Mouse (Mus musculus) olfactory bulb, adult 2 months (tissue): Measurements from ENCODE around the gene Trappc11. TPM values are rescaled to one million over a fixed set of nuclear protein-coding genes. Genes with fewer than 3 reads are reported as not detected.

ENCODE experiments used
- H3K27ac ChIP-seq: fragments of 200-500 bp; 2 replicates; pipeline ENCODE4 v1.5.1; 2012; ENCODE audit warnings: low read depth, low read length; ENCODE audit not compliant: insufficient read depth
- H3K4me1 ChIP-seq: fragments of 200-500 bp; 2 replicates; pipeline ENCODE4 v1.6.1; 2012; ENCODE audit warnings: low read length; ENCODE audit not compliant: control insufficient read depth, insufficient read depth
- H3K4me3 ChIP-seq: fragments of 200-500 bp; 2 replicates; pipeline ENCODE4 v1.5.1; 2012; ENCODE audit warnings: mild to moderate bottlenecking, low read depth, low read length, moderate library complexity; ENCODE audit not compliant: insufficient read depth
- CTCF ChIP-seq: fragments of 200-500 bp; IDR thresholded peaks from 2 replicates; pipeline ENCODE4 v1.5.1; 2012; ENCODE audit warnings: low read depth, mild to moderate bottlenecking, low read length, moderate library complexity; ENCODE audit not compliant: insufficient read depth
- POLR2A ChIP-seq: fragments of 200-500 bp; IDR thresholded peaks from 2 replicates; pipeline ENCODE4 v1.6.1; 2012; ENCODE audit warnings: mild to moderate bottlenecking, low read depth, low read length, moderate library complexity; ENCODE audit not compliant: insufficient read depth
- WGBS: fragments of 180-500 bp; shearing (Covaris S2); methylation state at CpG from one replicate; pipeline ENCODE4 v1.1.7; 2018; 5-methylcytosine and 5-hydroxymethylcytosine counted together
- polyA plus RNA-seq: library from polyadenylated mRNA; stranded (reverse); fragments of >200 nt; gene quantifications from 2 replicates; pipeline ENCODE4 v1.2.4, GENCODE M21; 2012; ENCODE audit warnings: low replicate concordance; ENCODE audit not compliant: missing spikeins, insufficient read depth, insufficient read length

Gene Trappc11
- polyA plus RNA-seq, 1 experiment = not detected

- no peak overlapping the region for H3K4me3 ChIP-seq
- WGBS = 97% methylated on average over 10 of the region's 10 CpGs
- no peak overlapping the region for H3K27ac ChIP-seq
- H3K4me1 ChIP-seq = no peaks in the 10 kb centered on the region
- TF ChIP-seq POLR2A (no peak), CTCF (no peak)
Measured at GRCm38 (mm10) chr8:47547102-47547501, 13.8 kb upstream of the Trappc11 start.

- WGBS = 94% methylated on average over 5 of the region's 5 CpGs
- no peak overlapping the region for H3K4me3 ChIP-seq
- no peak overlapping the region for H3K27ac ChIP-seq
- H3K4me1 ChIP-seq = peaks cover 2% of the 10 kb centered on the region; the same call in 1 of the 2 replicates
- TF ChIP-seq POLR2A (no peak), CTCF (no peak)
Measured at GRCm38 (mm10) chr8:47544094-47544493, 10.8 kb upstream of the Trappc11 start.

- Histone ChIP-seq H3K4me3 (no peak overlapping the region), H3K27ac (no peak overlapping the region), H3K4me1 (peaks cover 2% of the 10 kb centered on the region; the same call in 1 of the 2 replicates)
- TF ChIP-seq POLR2A (no peak), CTCF (no peak)
- 96% methylated on average over 16 of the region's 16 CpGs for WGBS
Measured at GRCm38 (mm10) chr8:47542746-47543145, 9.5 kb upstream of the Trappc11 start.

- 66% methylated on average over 4 of the region's 4 CpGs for WGBS
- Histone ChIP-seq H3K27ac (no peak overlapping the region), H3K4me3 (no peak overlapping the region), H3K4me1 (peaks cover 2% of the 10 kb centered on the region; the same call in 1 of the 2 replicates)
- TF ChIP-seq CTCF = no peak
- TF ChIP-seq POLR2A = no peak
Measured at GRCm38 (mm10) chr8:47538323-47538722, 5.1 kb upstream of the Trappc11 start.

GRCm38 (mm10) chr8:47528094-47528493 is 5.2 kb downstream of the Trappc11 start:
- Histone ChIP-seq H3K27ac (no peak overlapping the region), H3K4me1 (peaks cover 2% of the 10 kb centered on the region; the same call in 1 of the 2 replicates), H3K4me3 (no peak overlapping the region)
- TF ChIP-seq CTCF (no peak), POLR2A (no peak)
- WGBS = 91% methylated on average over 1 of the region's 1 CpGs

- Histone ChIP-seq H3K4me3 (no peak overlapping the region), H3K4me1 (no peaks in the 10 kb centered on the region), H3K27ac (no peak overlapping the region)
- WGBS = 95% methylated on average over 15 of the region's 15 CpGs
- TF ChIP-seq POLR2A (no peak), CTCF (no peak)
Measured at GRCm38 (mm10) chr8:47513601-47514000, 19.7 kb downstream of the Trappc11 start.

GRCm38 (mm10) chr8:47510930-47511329 is 22.3 kb downstream of the Trappc11 start:
- no peak overlapping the region for H3K4me3 ChIP-seq
- no peak overlapping the region for H3K27ac ChIP-seq
- no peak for TF ChIP-seq POLR2A
- no peak for TF ChIP-seq CTCF
- WGBS = 90% methylated on average over 9 of the region's 9 CpGs
- no peaks in the 10 kb centered on the region for H3K4me1 ChIP-seq

- 85% methylated on average over 12 of the region's 12 CpGs for WGBS
- H3K4me1 ChIP-seq = peaks cover 3% of the 10 kb centered on the region; the same call in 1 of the 2 replicates
- no peak overlapping the region for H3K27ac ChIP-seq
- no peak for TF ChIP-seq POLR2A
- no peak for TF ChIP-seq CTCF
- H3K4me3 ChIP-seq = no peak overlapping the region
Measured at GRCm38 (mm10) chr8:47505431-47505830, 27.8 kb downstream of the Trappc11 start.

- WGBS = 96% methylated on average over 13 of the region's 13 CpGs
- Histone ChIP-seq H3K4me3 (no peak overlapping the region), H3K27ac (no peak overlapping the region), H3K4me1 (peaks cover 3% of the 10 kb centered on the region; the same call in 1 of the 2 replicates)
- no peak for TF ChIP-seq CTCF
- no peak for TF ChIP-seq POLR2A
Measured at GRCm38 (mm10) chr8:47502546-47502945, 30.7 kb downstream of the Trappc11 start.

GRCm38 (mm10) chr8:47501994-47502393 is 31.3 kb downstream of the Trappc11 start:
- Histone ChIP-seq H3K4me3 (no peak overlapping the region), H3K27ac (no peak overlapping the region), H3K4me1 (peaks cover 3% of the 10 kb centered on the region; the same call in 1 of the 2 replicates)
- no peak for TF ChIP-seq POLR2A
- 86% methylated on average over 2 of the region's 2 CpGs for whole genome bisulfite sequencing
